Mouse (Mus musculus) CH12.LX (cell line): ENCODE measurements around the gene Clp1. TPM values are rescaled to one million over a fixed set of nuclear protein-coding genes. Genes with fewer than 3 reads are reported as not detected.

Source experiments
- DNase-seq: peaks from one replicate; pipeline ENCODE4 v3.0.0-alpha.2; 2013; ENCODE audit errors: extremely low read depth
- H3K27ac ChIP-seq: 2 replicates; pipeline ENCODE4 v1.5.1; 2012; ENCODE audit warnings: low read depth, mild to moderate bottlenecking, control low read depth, moderate library complexity; ENCODE audit not compliant: insufficient read depth
- H3K27me3 ChIP-seq: replicated peaks from 2 replicates; pipeline ENCODE3; 2012; ENCODE audit warnings: inconsistent platforms
- H3K36me3 ChIP-seq, 2 experiments: replicated peaks in 1 of 2; 2 replicates each; pipeline versions ENCODE3 to v1.6.1; 2012; ENCODE audit warnings: inconsistent platforms in 1 of 2, low read length in 1 of 2, mild to moderate bottlenecking in 1 of 2, mixed read lengths in 1 of 2, moderate library complexity in 1 of 2; ENCODE audit not compliant: control insufficient read depth in 1 of 2, insufficient read depth in 1 of 2
- H3K4me1 ChIP-seq, 2 experiments: 2 replicates each; pipeline ENCODE4 v1.6.1; 2012; ENCODE audit warnings: inconsistent platforms in 1 of 2, moderate library complexity in 1 of 2; ENCODE audit not compliant: insufficient read depth in 2 of 2, control insufficient read depth in 1 of 2
- H3K4me2 ChIP-seq: 2 replicates; pipeline ENCODE4 v1.6.1; 2012; ENCODE audit warnings: low read depth, mild to moderate bottlenecking, control low read depth; ENCODE audit not compliant: poor library complexity, insufficient read depth, severe bottlenecking
- H3K4me3 ChIP-seq, 3 experiments: fragments of 150-350 bp in 1 of 3; sonication (generic) in 1 of 3; replicated peaks in 1 of 3; 2 replicates each; pipeline versions ENCODE3 to v1.5.1; 2011 to 2012; ENCODE audit warnings: low read depth in 2 of 3, low read length in 2 of 3, mild to moderate bottlenecking in 2 of 3, moderate library complexity in 2 of 3, control low read depth in 1 of 3, improper control_type of control experiment in 1 of 3, inconsistent platforms in 1 of 3, mixed read lengths in 1 of 3; ENCODE audit not compliant: poor library complexity in 1 of 3
- H3K79me2 ChIP-seq: replicated peaks from 2 replicates; pipeline ENCODE4 v1.6.1; 2012; ENCODE audit warnings: mild to moderate bottlenecking, moderate library complexity; ENCODE audit not compliant: control insufficient read depth, poor library complexity, insufficient read depth, severe bottlenecking; ENCODE audit errors: extremely low read depth
- H3K9ac ChIP-seq: 2 replicates; pipeline ENCODE4 v1.6.1; 2012; ENCODE audit warnings: low read depth, mild to moderate bottlenecking, control low read depth, moderate library complexity; ENCODE audit not compliant: insufficient read depth
- H3K9me3 ChIP-seq: replicated peaks from 2 replicates; pipeline ENCODE3; 2012; ENCODE audit warnings: low read length, inconsistent platforms, mixed read lengths
- BHLHE40 ChIP-seq: IDR thresholded peaks from 2 replicates; pipeline ENCODE4 v1.6.1; 2011; ENCODE audit warnings: mild to moderate bottlenecking, low read depth, low read length, improper control_type of control experiment
- CHD2 ChIP-seq: IDR thresholded peaks from 2 replicates; pipeline ENCODE4 v1.6.1; 2011; ENCODE audit warnings: low read length, improper control_type of control experiment
- EP300 ChIP-seq: IDR thresholded peaks from 2 replicates; pipeline ENCODE4 v1.6.1; 2011; ENCODE audit warnings: low read length, improper control_type of control experiment
- ETS1 ChIP-seq: conservative IDR thresholded peaks from 2 replicates; pipeline ENCODE4 v1.6.1; 2012; ENCODE audit warnings: low read depth, mild to moderate bottlenecking, inconsistent platforms, low read length, improper control_type of control experiment, moderate library complexity
- HCFC1 ChIP-seq: IDR thresholded peaks from 2 replicates; pipeline ENCODE4 v1.6.1; 2012; ENCODE audit warnings: low read depth, mild to moderate bottlenecking, inconsistent platforms, low read length, improper control_type of control experiment
- IRF4 ChIP-seq: IDR thresholded peaks from 2 replicates; pipeline ENCODE4 v1.6.1; 2014; ENCODE audit warnings: low read depth, mild to moderate bottlenecking, inconsistent platforms, low read length, improper control_type of control experiment
- KAT2A ChIP-seq: IDR thresholded peaks from 2 replicates; pipeline ENCODE4 v1.6.1; 2012; ENCODE audit warnings: low read length, improper control_type of control experiment, inconsistent platforms; ENCODE audit not compliant: insufficient replicate concordance
- MAX ChIP-seq: IDR thresholded peaks from 2 replicates; pipeline ENCODE4 v1.6.1; 2011; ENCODE audit warnings: low read length, improper control_type of control experiment
- MXI1 ChIP-seq: IDR thresholded peaks from 2 replicates; pipeline ENCODE4 v1.6.1; 2011; ENCODE audit warnings: mild to moderate bottlenecking, low read depth, low read length, improper control_type of control experiment
- UBTF ChIP-seq: IDR thresholded peaks from 2 replicates; pipeline ENCODE4 v1.6.1; 2012; ENCODE audit warnings: low read depth, mild to moderate bottlenecking, inconsistent platforms, low read length, improper control_type of control experiment, moderate library complexity
- USF1 ChIP-seq: IDR thresholded peaks from 2 replicates; pipeline ENCODE4 v1.6.1; 2014; ENCODE audit warnings: low read depth, mild to moderate bottlenecking, inconsistent platforms, low read length, improper control_type of control experiment
- USF2 ChIP-seq: conservative IDR thresholded peaks from 2 replicates; pipeline ENCODE4 v1.6.1; 2011; ENCODE audit warnings: low read depth, low read length, improper control_type of control experiment
- ZMIZ1 ChIP-seq: IDR thresholded peaks from 2 replicates; pipeline ENCODE4 v1.6.1; 2012; ENCODE audit warnings: low read depth, mild to moderate bottlenecking, inconsistent platforms, low read length, improper control_type of control experiment
- dilution Hi-C: fragments of 300-500 bp; cut with MboI; formaldehyde crosslinking; loops from 2 replicates; pipeline ENCODE4 v1.14.3; 2020; ENCODE audit warnings: low sequenced_read_pairs; ENCODE audit not compliant: extremely low pct_unique_long_range_greater_than_20kb, extremely low pct_ligation_motif_present
- in situ Hi-C: fragments of 300-500 bp; cut with MboI; formaldehyde crosslinking; loops from 3 replicates; pipeline ENCODE4 v1.14.3; 2019; ENCODE audit warnings: low sequenced_read_pairs, low pct_ligation_motif_present, low pct_unique_long_range_greater_than_20kb, mixed read lengths
- polyA plus RNA-seq: library from polyadenylated mRNA; unstranded; fragments of >175 nt; gene quantifications from 2 replicates; pipeline ENCODE4 v1.2.1, GENCODE M21; 2012; ENCODE audit warnings: low read depth; ENCODE audit not compliant: insufficient read length
- total RNA-seq, 2 experiments: library from RNA; depleted of rRNA; stranded (reverse); fragments of 300-350 nt in 1 of 2; fragments of >200 nt in 1 of 2; gene quantifications; 2 replicates each; pipeline ENCODE4 v1.2.3; 2012 to 2014

Clp1 gene
- total and polyA plus RNA-seq, 3 experiments = 32.0 to 65.2 (median 46.5) TPM

GRCm38 (mm10) chr2:84762295-84762694 lies 35.1 kb upstream of the Clp1 start:
- Histone ChIP-seq H3K79me2 (no peaks in the 10 kb centered on the region), H3K27ac (no peak overlapping the region), H3K4me2 (0 out of 2 replicates have a peak overlapping the region, but pooled peaks have one; percentile 2), H3K36me3 (no peaks in the 10 kb centered on the region), H3K9ac (no peak overlapping the region), H3K9me3 (no peaks in the 10 kb centered on the region), H3K27me3 (peaks cover 6% of the 10 kb centered on the region), H3K4me3 (no peak overlapping the region), H3K4me1 (0 out of 4 replicates have a peak, but pooled peaks cover 0 to 5% of the 10 kb centered on the region in 2 experiments)
- dilution Hi-C loops (no loop called here), in situ Hi-C loops (no loop called here)
- DNase-seq = no peak
- no peak for TF ChIP-seq KAT2A
- no peak for TF ChIP-seq UBTF
- TF ChIP-seq IRF4 = no peak

DNA sequence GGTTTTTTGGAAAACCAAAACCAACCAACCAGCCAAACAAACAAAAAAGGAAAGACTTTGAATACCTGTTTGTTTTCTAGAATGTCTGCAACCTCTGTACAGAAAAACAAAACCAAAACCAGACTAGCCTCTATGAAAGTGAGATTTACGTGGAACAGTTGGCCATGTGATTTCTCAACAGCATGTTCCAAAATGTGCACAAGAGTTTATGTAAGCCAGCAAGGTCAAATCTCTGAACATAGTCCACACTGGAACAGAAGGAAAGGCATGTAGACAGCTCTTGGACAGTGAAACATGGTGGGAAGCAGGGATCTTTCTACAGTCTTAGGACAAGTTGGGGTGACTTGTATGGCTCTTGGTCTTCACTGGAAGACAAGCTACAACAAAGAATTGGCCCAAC lies 34.7 kb upstream of the Clp1 start:
- H3K36me3 ChIP-seq = no peaks in the 10 kb centered on the region
- H3K9me3 ChIP-seq = no peaks in the 10 kb centered on the region
- in situ Hi-C loops (no loop called here), dilution Hi-C loops (no loop called here)
- DNase-seq = no peak
- no peak overlapping the region for H3K27ac ChIP-seq
- no peak overlapping the region for H3K9ac ChIP-seq
- peak overlapping the region; percentile 2; the same call in 1 of the 2 replicates for H3K4me2 ChIP-seq
- H3K4me3 ChIP-seq = no peak overlapping the region
- H3K79me2 ChIP-seq = no peaks in the 10 kb centered on the region
- 0 out of 4 replicates have a peak, but pooled peaks cover 0 to 5% of the 10 kb centered on the region in 2 experiments for H3K4me1 ChIP-seq
- TF ChIP-seq EP300 (0 out of 2 replicates have a peak, but pooled peaks have one; percentile 30), MXI1 (0 out of 2 replicates have a peak, but pooled peaks have one; percentile 42), KAT2A (no peak), USF2 (no peak), HCFC1 (no peak), CHD2 (no peak), BHLHE40 (0 out of 2 replicates have a peak, but pooled peaks have one; percentile 26), UBTF (no peak)
- peaks cover 6% of the 10 kb centered on the region for H3K27me3 ChIP-seq

- Histone ChIP-seq H3K27me3 (peaks cover 4% of the 10 kb centered on the region), H3K4me1 (0 out of 4 replicates have a peak, but pooled peaks cover 0 to 5% of the 10 kb centered on the region in 2 experiments), H3K4me2 (no peak overlapping the region), H3K9ac (no peak overlapping the region), H3K79me2 (no peaks in the 10 kb centered on the region), H3K4me3 (no peak overlapping the region), H3K27ac (no peak overlapping the region), H3K36me3 (no peaks in the 10 kb centered on the region), H3K9me3 (no peaks in the 10 kb centered on the region)
- no peak for DNase-seq
- dilution Hi-C loops = no loop called here
- in situ Hi-C loops = no loop called here
- TF ChIP-seq USF1 (peak; percentile 50), MAX (0 out of 2 replicates have a peak, but pooled peaks have one; percentile 33), USF2 (peak; percentile 58), ZMIZ1 (no peak), ETS1 (no peak), BHLHE40 (peak; percentile 42; the same call in 1 of the 2 replicates)
These were observed 34.2 kb upstream of the Clp1 start for GRCm38 (mm10) chr2:84761309-84761708.
